Mouse (Mus musculus): ENCODE results near the gene Ccdc6.

- TF ChIP-seq CTCF (IDR thresholded peaks at IDR 0.05) (no peak), EP300 (IDR thresholded peaks at IDR 0.05) (no peak)
Measured at GRCm38 (mm10) chr10:70186586-70186985, 89.7 kb downstream of the Ccdc6 start.

Data from lung, postnatal 0 days (tissue).